Mouse (Mus musculus) limb, embryonic 14.5 days (tissue): ENCODE data around the gene Cdv3. TPM values are rescaled to one million over a fixed set of nuclear protein-coding genes. Genes with fewer than 3 reads are reported as not detected.

ENCODE experiments used
- ATAC-seq: fragments of 200-750 bp; cut with Nextera tagmentation; 2 replicates; pipeline ENCODE4 v1.8.0; 2017; ENCODE audit warnings: low read depth, moderate number of reproducible peaks, moderate TSS enrichment; ENCODE audit not compliant: low FRiP score
- DNase-seq: peaks from one replicate; pipeline ENCODE4 v3.0.0-alpha.2; 2015; ENCODE audit warnings: low spot score
- H3K27ac ChIP-seq: fragments of 300-500 bp; sonication (generic); replicated peaks from 2 replicates; pipeline ENCODE4 v1.5.1; 2014; ENCODE audit warnings: low read depth, mild to moderate bottlenecking, low read length, moderate library complexity, mixed read lengths
- H3K27me3 ChIP-seq: fragments of 300-500 bp; sonication (generic); 2 replicates; pipeline ENCODE4 v1.6.1; 2014; ENCODE audit warnings: low read length, mixed read lengths; ENCODE audit not compliant: control insufficient read depth, insufficient read depth
- H3K36me3 ChIP-seq: fragments of 300-500 bp; sonication (generic); 2 replicates; pipeline ENCODE4 v1.6.1; 2014; ENCODE audit warnings: mild to moderate bottlenecking, low read length, moderate library complexity, mixed read lengths; ENCODE audit not compliant: control insufficient read depth, insufficient read depth
- H3K4me1 ChIP-seq: fragments of 300-500 bp; sonication (generic); 2 replicates; pipeline ENCODE4 v1.6.1; 2014; ENCODE audit warnings: antibody characterized with exemption, low read length, mixed read lengths; ENCODE audit not compliant: control insufficient read depth, insufficient read depth
- H3K4me2 ChIP-seq: fragments of 300-500 bp; sonication (generic); replicated peaks from 2 replicates; pipeline ENCODE4 v1.6.1; 2014; ENCODE audit warnings: low read depth, mild to moderate bottlenecking, low read length, moderate library complexity; ENCODE audit not compliant: severe bottlenecking
- H3K4me3 ChIP-seq: fragments of 300-500 bp; sonication (generic); replicated peaks from 2 replicates; pipeline ENCODE4 v1.5.1; 2014; ENCODE audit warnings: low read length
- H3K9ac ChIP-seq: fragments of 300-500 bp; sonication (generic); 2 replicates; pipeline ENCODE4 v1.6.1; 2014; ENCODE audit warnings: mild to moderate bottlenecking, low read depth, low read length, moderate library complexity; ENCODE audit not compliant: severe bottlenecking
- H3K9me3 ChIP-seq: fragments of 300-500 bp; sonication (generic); 2 replicates; pipeline ENCODE4 v1.6.1; 2016; ENCODE audit warnings: low read length; ENCODE audit not compliant: control insufficient read depth
- POLR2A ChIP-seq: fragments of 200-500 bp; IDR thresholded peaks from 2 replicates; pipeline ENCODE4 v1.8.0; 2012; ENCODE audit warnings: inconsistent platforms, mild to moderate bottlenecking, moderate library complexity, borderline replicate concordance; ENCODE audit not compliant: insufficient read depth, insufficient read length; ENCODE audit errors: extremely low read depth
- WGBS: fragments of 180-500 bp; shearing (Covaris S2); extraction: QIAGEN DNeasy Blood & Tissue Kit; methylation state at CpG from one replicate; pipeline ENCODE4 v1.1.7; 2014; 5-methylcytosine and 5-hydroxymethylcytosine counted together
- polyA plus RNA-seq, 2 experiments: library from polyadenylated mRNA; depleted of rRNA in 1 of 2; stranded (reverse) in 1 of 2; unstranded in 1 of 2; fragments of >200 nt; fragmentation: Nextera tagmentation in 1 of 2; extraction: Ambion mirVana in 1 of 2; gene quantifications; 2 replicates each; pipeline versions ENCODE4 v1.2.1 to v1.2.3; 2012 to 2014

The Cdv3 gene
- polyA plus RNA-seq, 2 experiments: 83.7 to 89.0 TPM

DNA sequence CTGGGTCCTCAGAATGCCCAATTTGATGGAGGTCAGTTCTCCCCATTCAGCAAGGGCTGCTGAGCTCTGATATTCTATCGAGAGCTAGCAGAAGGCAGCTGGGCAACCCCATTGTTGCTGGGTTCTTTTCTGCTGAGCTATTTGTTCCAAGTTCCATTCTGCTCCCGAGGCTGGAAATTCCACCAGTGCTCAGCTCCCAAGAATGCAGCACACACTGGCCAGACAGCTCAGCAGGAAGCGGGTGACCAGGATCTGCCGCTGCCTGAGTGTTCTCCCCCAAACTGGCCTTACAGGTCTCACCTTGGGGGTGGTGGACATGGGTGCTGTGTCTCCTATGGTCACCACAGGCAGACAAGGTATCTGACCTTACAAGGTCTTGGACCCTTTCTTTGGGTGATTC is 4.3 kb upstream of the Cdv3 start:
- DNase-seq (no peak), ATAC-seq (no peak)
- Histone ChIP-seq H3K27me3 (no peaks in the 10 kb centered on the region), H3K36me3 (peaks cover 7% of the 10 kb centered on the region; the same call in 1 of the 2 replicates), H3K4me1 (peaks cover 6% of the 10 kb centered on the region), H3K4me2 (no peak overlapping the region), H3K9me3 (no peaks in the 10 kb centered on the region), H3K4me3 (no peak overlapping the region), H3K9ac (no peak overlapping the region), H3K27ac (no peak overlapping the region)
- 84% methylated on average over 4 of the region's 4 CpGs for WGBS
- TF ChIP-seq POLR2A: no peak

GRCm38 (mm10) chr9:103366356-103366755 is 716 bp upstream of the Cdv3 start:
- Histone ChIP-seq H3K4me1 (peaks cover 16% of the 10 kb centered on the region), H3K9ac (peak overlapping the region; percentile 31; the same call in 1 of the 2 replicates), H3K4me3 (peak overlapping the region; percentile 26), H3K4me2 (peak overlapping the region; percentile 53), H3K9me3 (no peaks in the 10 kb centered on the region), H3K36me3 (peaks cover 22% of the 10 kb centered on the region), H3K27ac (peak overlapping the region; percentile 75), H3K27me3 (no peaks in the 10 kb centered on the region)
- WGBS: 65% methylated on average over 9 of the region's 9 CpGs
- ATAC-seq (no peak), DNase-seq (no peak)
- TF ChIP-seq POLR2A: no peak

DNA sequence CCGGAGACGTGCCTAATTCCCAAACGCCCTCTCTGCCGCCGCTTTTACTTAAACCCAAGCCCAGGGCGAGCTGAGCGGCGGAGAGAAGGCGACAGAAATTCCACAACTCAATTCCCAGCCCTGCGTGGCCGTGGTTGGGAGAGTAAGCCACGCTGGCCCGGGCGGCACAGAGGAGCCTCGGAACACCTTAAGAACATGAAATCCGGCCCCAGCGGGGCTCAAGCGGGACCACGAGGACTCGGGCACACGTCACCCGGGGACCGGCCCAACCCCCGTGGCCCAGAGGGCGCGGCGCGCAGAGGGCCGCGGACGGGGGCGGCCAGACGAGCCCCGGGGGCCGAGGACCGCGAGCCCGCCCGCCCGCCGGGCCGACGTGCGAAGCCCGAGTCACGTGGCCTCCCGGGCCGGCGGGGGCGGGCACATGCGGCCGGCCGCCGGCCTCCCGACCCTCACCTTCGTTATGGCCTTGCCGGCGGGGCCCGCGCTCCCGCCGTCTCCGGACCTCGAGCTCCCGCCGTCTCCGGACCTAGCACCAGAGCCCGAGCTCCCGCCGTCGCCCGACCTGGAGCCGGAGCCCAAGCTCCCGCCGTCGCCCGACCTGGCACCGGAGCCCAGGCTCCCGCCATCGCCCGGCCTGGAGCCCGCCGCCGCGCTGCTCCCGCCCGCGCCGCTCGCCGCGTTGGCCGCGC is 895 bp downstream of the Cdv3 start:
- H3K9me3 ChIP-seq: no peaks in the 10 kb centered on the region
- peak overlapping the region; percentile 94 for H3K9ac ChIP-seq
- DNase-seq: peak; percentile 38
- H3K27ac ChIP-seq: peak overlapping the region; percentile 96
- WGBS: 7% methylated on average over 52 of the region's 94 CpGs
- H3K4me3 ChIP-seq: peak overlapping the region; percentile 95
- TF ChIP-seq POLR2A: no peak
- H3K4me1 ChIP-seq: peaks cover 16% of the 10 kb centered on the region
- peak overlapping the region; percentile 78 for H3K4me2 ChIP-seq
- H3K27me3 ChIP-seq: no peaks in the 10 kb centered on the region
- peaks cover 35% of the 10 kb centered on the region for H3K36me3 ChIP-seq
- no peak for ATAC-seq

- ATAC-seq (no peak), DNase-seq (peak; percentile 51)
- no peak overlapping the region for H3K27ac ChIP-seq
- H3K36me3 ChIP-seq: peaks cover 43% of the 10 kb centered on the region
- H3K4me1 ChIP-seq: peaks cover 16% of the 10 kb centered on the region
- H3K27me3 ChIP-seq: no peaks in the 10 kb centered on the region
- WGBS: 2% methylated on average over 21 of the region's 21 CpGs
- H3K9me3 ChIP-seq: no peaks in the 10 kb centered on the region
- no peak for TF ChIP-seq POLR2A
- H3K4me3 ChIP-seq: peak overlapping the region; percentile 95
- H3K4me2 ChIP-seq: peak overlapping the region; percentile 78
- peak overlapping the region; percentile 94 for H3K9ac ChIP-seq
Measured at GRCm38 (mm10) chr9:103363730-103364417, 1.8 kb downstream of the Cdv3 start.

GRCm38 (mm10) chr9:103363088-103363487 is 2.6 kb downstream of the Cdv3 start:
- Histone ChIP-seq H3K4me3 (peak overlapping the region; percentile 95), H3K9ac (0 out of 2 replicates have a peak overlapping the region, but pooled peaks have one; percentile 94), H3K4me2 (peak overlapping the region; percentile 78), H3K9me3 (no peaks in the 10 kb centered on the region), H3K36me3 (peaks cover 48% of the 10 kb centered on the region), H3K27me3 (no peaks in the 10 kb centered on the region), H3K4me1 (peaks cover 16% of the 10 kb centered on the region), H3K27ac (no peak overlapping the region)
- ATAC-seq: no peak
- DNase-seq: no peak
- TF ChIP-seq POLR2A: no peak
- WGBS: 53% methylated on average over 6 of the region's 6 CpGs
